Mouse (Mus musculus): Measurements from ENCODE around the gene Btbd35f15. TPM values are rescaled to one million over a fixed set of nuclear protein-coding genes. Genes with fewer than 3 reads are reported as not detected.
"Not testable (repeated sequence)": the region's sequence is repeated elsewhere in the genome, so short reads cannot be mapped to it uniquely, and the experiment has no call there.

Btbd35f15 gene
- not detected in 2 replicates for polyA plus RNA-seq (2012; rRNA removed)

DNA sequence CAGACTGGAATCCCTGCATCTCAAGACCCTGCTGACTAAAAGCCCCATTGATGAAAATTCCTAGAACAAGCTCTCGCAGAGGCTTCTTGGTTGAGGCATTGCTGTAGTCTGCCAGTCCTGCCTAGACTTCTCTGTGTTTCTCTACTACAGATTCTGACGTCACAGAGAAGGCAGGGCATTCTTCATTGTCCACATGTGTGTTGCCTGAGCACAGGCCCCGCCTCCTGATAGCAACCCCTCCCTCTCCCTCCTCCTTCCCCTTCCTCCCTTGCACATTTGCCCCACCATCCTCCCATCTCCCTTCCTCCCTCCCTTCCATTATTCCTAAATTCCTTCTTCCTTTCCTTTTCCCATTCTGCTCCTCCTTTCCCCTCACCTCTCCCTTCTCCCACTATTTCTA lies at the start of gene Btbd35f15:
TSS of gene Btbd35f15 (minus strand) at position 101 of the 400 bp plus-strand sequence.
- DNase-seq (ENCODE audit: extremely low spot score in 1 of 2, low spot score in 1 of 2), result not testable (repeated sequence)

Other genes starting within 250 kb of the Btbd35f15 start
- gene Btbd35f13, start 79.9 kb upstream of the Btbd35f15 start, polyA plus RNA-seq (2012; rRNA removed), result not detected in 2 replicates
- gene Btbd35f14, start 125.0 kb upstream of the Btbd35f15 start, polyA plus RNA-seq (2012; rRNA removed), result not detected in 2 replicates